Mouse (Mus musculus): ENCODE results near the gene Spsb3. TPM values are rescaled to one million over a fixed set of nuclear protein-coding genes. Genes with fewer than 3 reads are reported as not detected.

Spsb3 gene
- total and polyA plus RNA-seq, 3 experiments = 14.4 to 23.3 (median 21.3) TPM

- Histone ChIP-seq H3K36me3 (replicated peaks in 1 of 2; ENCODE audit: control insufficient read depth in 1 of 2, insufficient read depth in 1 of 2, low read length in 1 of 2) (peaks cover 52 to 73% of the 10 kb centered on the region in 2 experiments), H3K4me2 (ENCODE audit: insufficient read depth, low read depth, poor library complexity, severe bottlenecking) (no peak overlapping the region), H3K4me3 (replicated peaks in 1 of 3; ENCODE audit: low read depth in 2 of 3, low read length in 2 of 3, poor library complexity in 1 of 3) (no peak overlapping the region), H3K9me3 (replicated peaks; ENCODE audit: low read length) (no peaks in the 10 kb centered on the region), H3K9ac (ENCODE audit: insufficient read depth, low read depth) (no peak overlapping the region), H3K79me2 (replicated peaks; ENCODE audit: control insufficient read depth, extremely low read depth, insufficient read depth, poor library complexity, severe bottlenecking) (peaks cover 18% of the 10 kb centered on the region), H3K27me3 (replicated peaks) (no peaks in the 10 kb centered on the region), H3K4me1 (ENCODE audit: control insufficient read depth in 1 of 2, insufficient read depth in 2 of 2) (peaks cover 14 to 83% of the 10 kb centered on the region in 2 experiments), H3K27ac (ENCODE audit: insufficient read depth, low read depth) (no peak overlapping the region)
- TF ChIP-seq POLR2A (IDR thresholded peaks at IDR 0.05; ENCODE audit: low read depth, low read length) (no peak; the same call in 1 of the 2 replicates), UBTF (IDR thresholded peaks at IDR 0.05; ENCODE audit: low read depth, low read length) (no peak), JUN (IDR thresholded peaks at IDR 0.05; ENCODE audit: insufficient read depth, low read depth, low read length) (no peak), E2F4 (IDR thresholded peaks at IDR 0.05; ENCODE audit: insufficient replicate concordance, low read depth, low read length) (no peak), NELFE (IDR thresholded peaks at IDR 0.05; ENCODE audit: low read depth, low read length) (no peak), CHD2 (IDR thresholded peaks at IDR 0.05; ENCODE audit: low read length) (peak; percentile 26; the same call in 1 of the 2 replicates), TBP (conservative IDR thresholded peaks at IDR 0.05; ENCODE audit: low read depth, low read length) (no peak), BHLHE40 (IDR thresholded peaks at IDR 0.05; ENCODE audit: low read depth, low read length) (no peak), EP300 (IDR thresholded peaks at IDR 0.05; ENCODE audit: low read length) (no peak), POLR2AphosphoS2 (IDR thresholded peaks at IDR 0.05; ENCODE audit: low read depth, low read length) (peak; percentile 20; the same call in 1 of the 2 replicates), SIN3A (IDR thresholded peaks at IDR 0.05; ENCODE audit: low read length) (no peak), ZC3H11A (IDR thresholded peaks at IDR 0.05; ENCODE audit: low read depth, low read length) (no peak), JUND (conservative IDR thresholded peaks at IDR 0.05; ENCODE audit: low read depth, low read length) (no peak)
- in situ Hi-C loops (cut with MboI; ENCODE audit: low pct_ligation_motif_present, low pct_unique_long_range_greater_than_20kb, low sequenced_read_pairs) = loop anchor here (5.0 kb wide), 2 partner anchors 37 to 147 kb away; partner anchors contain the start of gene Fahd1
- DNase-seq (ENCODE audit: extremely low read depth) = no peak
- dilution Hi-C loops (cut with MboI; ENCODE audit: extremely low pct_ligation_motif_present, extremely low pct_unique_long_range_greater_than_20kb, low sequenced_read_pairs) = no loop called here
These were observed 2.4 kb downstream of the Spsb3 start for GRCm38 (mm10) chr17:24888862-24889261.

DNA sequence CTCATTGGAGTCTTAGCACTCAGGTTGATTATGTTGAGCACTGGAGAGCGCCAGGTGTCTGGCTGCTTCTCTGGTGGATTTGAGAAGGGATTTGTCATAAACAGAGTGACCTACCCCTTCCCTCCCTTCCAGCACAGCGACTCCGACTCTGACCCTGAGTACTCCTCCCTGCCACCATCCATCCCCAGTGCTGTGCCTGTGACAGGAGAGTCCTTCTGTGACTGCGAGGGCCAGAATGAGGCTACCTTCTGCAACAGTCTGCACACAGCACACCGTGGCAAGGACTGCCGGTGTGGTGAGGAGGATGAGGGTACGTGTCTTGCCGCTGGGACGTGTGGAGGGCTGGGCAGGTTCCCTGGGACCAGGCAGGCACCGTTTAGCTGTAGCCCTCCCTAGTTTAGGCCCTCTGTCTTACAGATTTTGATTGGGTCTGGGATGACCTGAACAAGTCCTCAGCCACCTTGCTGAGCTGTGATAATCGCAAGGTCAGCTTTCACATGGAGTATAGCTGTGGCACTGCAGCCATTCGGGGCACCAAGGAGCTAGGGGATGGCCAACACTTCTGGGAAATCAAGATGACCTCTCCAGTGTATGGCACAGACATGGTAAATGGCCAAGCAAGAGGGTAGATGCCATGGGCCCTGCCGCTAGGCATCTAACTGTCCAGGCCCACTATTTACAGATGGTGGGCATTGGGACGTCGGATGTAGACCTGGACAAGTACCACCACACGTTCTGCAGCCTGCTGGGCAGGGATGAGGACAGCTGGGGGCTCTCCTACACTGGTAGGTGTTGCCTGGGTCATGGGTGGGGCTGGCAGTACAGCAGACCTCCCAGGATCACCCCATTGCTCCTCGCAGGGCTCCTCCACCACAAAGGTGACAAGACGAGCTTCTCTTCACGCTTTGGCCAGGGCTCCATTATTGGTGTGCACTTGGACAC, 4.0 kb downstream of the Spsb3 start:
- H3K27ac ChIP-seq (ENCODE audit: insufficient read depth, low read depth) = 0 out of 2 replicates have a peak overlapping the region, but pooled peaks have one; percentile 18

More for the DNA sequence above, 4.0 kb downstream of the Spsb3 start:
- dilution Hi-C loops (cut with MboI; ENCODE audit: extremely low pct_ligation_motif_present, extremely low pct_unique_long_range_greater_than_20kb, low sequenced_read_pairs) (no loop called here), in situ Hi-C loops (cut with MboI; ENCODE audit: low pct_ligation_motif_present, low pct_unique_long_range_greater_than_20kb, low sequenced_read_pairs) (no loop called here)
- Histone ChIP-seq H3K36me3 (replicated peaks in 1 of 2; ENCODE audit: control insufficient read depth in 1 of 2, insufficient read depth in 1 of 2, low read length in 1 of 2) (peaks cover 41 to 57% of the 10 kb centered on the region in 2 experiments), H3K79me2 (replicated peaks; ENCODE audit: control insufficient read depth, extremely low read depth, insufficient read depth, poor library complexity, severe bottlenecking) (peaks cover 22% of the 10 kb centered on the region), H3K27me3 (replicated peaks) (no peaks in the 10 kb centered on the region), H3K9me3 (replicated peaks; ENCODE audit: low read length) (no peaks in the 10 kb centered on the region), H3K4me1 (ENCODE audit: control insufficient read depth in 1 of 2, insufficient read depth in 2 of 2) (peaks cover 9 to 73% of the 10 kb centered on the region in 2 experiments), H3K4me2 (ENCODE audit: insufficient read depth, low read depth, poor library complexity, severe bottlenecking) (no peak overlapping the region), H3K9ac (ENCODE audit: insufficient read depth, low read depth) (no peak overlapping the region), H3K4me3 (replicated peaks in 1 of 3; ENCODE audit: low read depth in 2 of 3, low read length in 2 of 3, poor library complexity in 1 of 3) (no peak overlapping the region)
- TF ChIP-seq MAFK (IDR thresholded peaks at IDR 0.05; ENCODE audit: insufficient replicate concordance, low read length) (no peak), POLR2AphosphoS2 (IDR thresholded peaks at IDR 0.05; ENCODE audit: low read depth, low read length) (peak; percentile 8; the same call in 1 of the 2 replicates), CHD2 (IDR thresholded peaks at IDR 0.05; ENCODE audit: low read length) (0 out of 2 replicates have a peak, but pooled peaks have one; percentile 18)
- no peak for DNase-seq (ENCODE audit: extremely low read depth)

Measured in CH12.LX (cell line).